Mouse (Mus musculus): ENCODE data around the gene Fuz.

The Fuz gene

GRCm38 (mm10) chr7:44888256-44889105 is 7.4 kb upstream of the Fuz start:
- DNase-seq (ENCODE audit: extremely low read depth, low read depth): no peak

- no peak for DNase-seq (ENCODE audit: extremely low read depth, low read depth)
These were observed 5.7 kb upstream of the Fuz start for GRCm38 (mm10) chr7:44890180-44890579.

- DNase-seq (ENCODE audit: extremely low read depth, low read depth): no peak
These were observed 5.1 kb upstream of the Fuz start for GRCm38 (mm10) chr7:44890737-44891136.

- no peak for DNase-seq (ENCODE audit: extremely low read depth, low read depth)
These were observed 4.3 kb upstream of the Fuz start for GRCm38 (mm10) chr7:44891611-44892010.

- peak; percentile 88 for DNase-seq (ENCODE audit: extremely low read depth, low read depth)
These were observed 3.5 kb upstream of the Fuz start, which contains the start of gene Med25 for GRCm38 (mm10) chr7:44892276-44892921. Med25 (minus strand) TSS chr7:44892712.

GRCm38 (mm10) chr7:44893197-44893596 is 2.7 kb upstream of the Fuz start:
- DNase-seq (ENCODE audit: extremely low read depth, low read depth): no peak

- no peak for DNase-seq (ENCODE audit: extremely low read depth, low read depth)
These were observed 1.7 kb upstream of the Fuz start for GRCm38 (mm10) chr7:44894175-44894574.

- no peak for DNase-seq (ENCODE audit: extremely low read depth, low read depth)
These were observed 680 bp upstream of the Fuz start for GRCm38 (mm10) chr7:44895206-44895592.

GRCm38 (mm10) chr7:44896499-44896898 is 620 bp downstream of the Fuz start:
- DNase-seq (ENCODE audit: extremely low read depth, low read depth): no peak

GRCm38 (mm10) chr7:44898607-44899006 is 2.7 kb downstream of the Fuz start:
- no peak for DNase-seq (ENCODE audit: extremely low read depth, low read depth)

GRCm38 (mm10) chr7:44900632-44901031 is 4.8 kb downstream of the Fuz start:
- DNase-seq (ENCODE audit: extremely low read depth, low read depth): no peak

- no peak for DNase-seq (ENCODE audit: extremely low read depth, low read depth)
These were observed 5.4 kb downstream of the Fuz start for GRCm38 (mm10) chr7:44901230-44901722.

- DNase-seq (ENCODE audit: extremely low read depth, low read depth): no peak
These were observed 9.6 kb downstream of the Fuz start for GRCm38 (mm10) chr7:44905430-44905829.

GRCm38 (mm10) chr7:44908706-44909476 is 13.0 kb downstream of the Fuz start:
- DNase-seq (ENCODE audit: extremely low read depth, low read depth): no peak

GRCm38 (mm10) chr7:44914396-44914795 is 18.5 kb downstream of the Fuz start:
- no peak for DNase-seq (ENCODE audit: extremely low read depth, low read depth)

- no peak for DNase-seq (ENCODE audit: extremely low read depth, low read depth)
These were observed 19.4 kb downstream of the Fuz start for GRCm38 (mm10) chr7:44915314-44915713.

GRCm38 (mm10) chr7:44916191-44916590 is 20.3 kb downstream of the Fuz start:
- no peak for DNase-seq (ENCODE audit: extremely low read depth, low read depth)

GRCm38 (mm10) chr7:44916881-44917280 is 21.0 kb downstream of the Fuz start:
- no peak for DNase-seq (ENCODE audit: extremely low read depth, low read depth)

- no peak for DNase-seq (ENCODE audit: extremely low read depth, low read depth)
These were observed 22.3 kb downstream of the Fuz start for GRCm38 (mm10) chr7:44918219-44918618.

GRCm38 (mm10) chr7:44919127-44919526 is 23.2 kb downstream of the Fuz start:
- no peak for DNase-seq (ENCODE audit: extremely low read depth, low read depth)

GRCm38 (mm10) chr7:44922530-44922929 is 26.7 kb downstream of the Fuz start:
- no peak for DNase-seq (ENCODE audit: extremely low read depth, low read depth)

GRCm38 (mm10) chr7:44925468-44925867 is 29.6 kb downstream of the Fuz start:
- DNase-seq (ENCODE audit: extremely low read depth, low read depth): peak; percentile 33

Measured in MEL-GATA-1-ER (cell line).